Mouse (Mus musculus) forebrain, embryonic 11.5 days (tissue): ENCODE results near the gene Lpcat4. TPM values are rescaled to one million over a fixed set of nuclear protein-coding genes. Genes with fewer than 3 reads are reported as not detected.

Experiments
- ATAC-seq: fragments of 200-750 bp; cut with Nextera tagmentation; replicated peaks from 2 replicates; pipeline ENCODE4 v1.8.0; 2017; ENCODE audit warnings: moderate TSS enrichment; ENCODE audit not compliant: low FRiP score
- DNase-seq: peaks from one replicate; pipeline ENCODE4 v3.0.0-alpha.2; 2017; ENCODE audit warnings: low spot score
- H3K27ac ChIP-seq: fragments of 300-500 bp; sonication (generic); 2 replicates; pipeline ENCODE4 v1.5.1; 2014; ENCODE audit warnings: low read depth, low read length
- H3K27me3 ChIP-seq: fragments of 300-500 bp; sonication (generic); 2 replicates; pipeline ENCODE4 v1.6.1; 2014; ENCODE audit warnings: mild to moderate bottlenecking, low read length, mixed read lengths; ENCODE audit not compliant: control insufficient read depth, insufficient read depth
- H3K36me3 ChIP-seq: fragments of 300-500 bp; sonication (generic); 2 replicates; pipeline ENCODE4 v1.6.1; 2014; ENCODE audit warnings: mild to moderate bottlenecking, low read length, moderate library complexity, mixed read lengths; ENCODE audit not compliant: control insufficient read depth, insufficient read depth
- H3K4me1 ChIP-seq: fragments of 300-500 bp; sonication (generic); replicated peaks from 2 replicates; pipeline ENCODE4 v1.6.1; 2014; ENCODE audit warnings: low read length, mixed read lengths; ENCODE audit not compliant: control insufficient read depth, insufficient read depth
- H3K4me2 ChIP-seq: fragments of 300-500 bp; sonication (generic); 2 replicates; pipeline ENCODE4 v1.6.1; 2014; ENCODE audit warnings: low read depth, mild to moderate bottlenecking, low read length, moderate library complexity, mixed read lengths; ENCODE audit not compliant: severe bottlenecking
- H3K4me3 ChIP-seq: fragments of 300-500 bp; sonication (generic); 2 replicates; pipeline ENCODE4 v1.5.1; 2014; ENCODE audit warnings: low read depth, low read length
- H3K9ac ChIP-seq: fragments of 300-500 bp; sonication (generic); 2 replicates; pipeline ENCODE4 v1.6.1; 2014; ENCODE audit warnings: low read length
- H3K9me3 ChIP-seq: fragments of 300-500 bp; sonication (generic); 2 replicates; pipeline ENCODE4 v1.6.1; 2016; ENCODE audit warnings: low read length, mixed read lengths; ENCODE audit not compliant: control insufficient read depth
- WGBS: fragments of 180-500 bp; shearing (Covaris S2); extraction: QIAGEN DNeasy Blood & Tissue Kit; methylation state at CpG from one replicate; pipeline ENCODE4 v1.1.7; 2014; 5-methylcytosine and 5-hydroxymethylcytosine counted together
- polyA plus RNA-seq: library from polyadenylated mRNA; unstranded; fragments of >200 nt; fragmentation: Nextera tagmentation; extraction: Ambion mirVana; gene quantifications from 2 replicates; pipeline ENCODE4 v1.2.1, GENCODE M21; 2014

The Lpcat4 gene
- polyA plus RNA-seq, 1 experiment from 2014 or later, result 14.2 TPM

DNA sequence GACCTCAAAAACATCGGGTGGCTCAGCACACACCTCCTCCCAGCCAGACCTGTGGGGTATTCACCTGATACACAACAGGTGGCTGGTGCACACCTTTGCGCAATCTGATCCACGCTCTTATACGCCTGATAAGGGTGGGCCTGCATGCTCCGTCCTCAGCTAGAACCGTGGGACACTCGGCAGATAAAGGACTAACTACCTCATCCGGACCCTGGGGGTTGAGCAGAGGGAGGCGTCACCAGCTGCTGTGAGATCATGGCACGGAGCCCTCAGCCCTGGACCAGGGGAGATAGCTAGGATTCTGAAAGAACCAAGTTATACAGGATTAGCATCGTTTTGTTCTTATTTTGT lies 26.9 kb downstream of the Lpcat4 start, which contains the start of gene Gm21985:
Gm21985 (plus strand) TSS at position 73 of the 351 bp plus-strand sequence.
- Histone ChIP-seq H3K4me3 (peak within 1 kb of the TSS; percentile 73), H3K27ac (peak within 1 kb of the TSS; percentile 90), H3K9ac (peak within 1 kb of the TSS; percentile 72), H3K27me3 (no peaks in the 10 kb centered on the region), H3K9me3 (no peaks in the 10 kb centered on the region), H3K4me2 (peak within 1 kb of the TSS; percentile 88), H3K4me1 (0 out of 2 replicates have a peak, but pooled peaks cover 2% of the 10 kb centered on the region), H3K36me3 (no peaks in the 10 kb centered on the region)
- WGBS, result 2% methylated on average over 11 of the region's 11 CpGs
- ATAC-seq (peak; percentile 25), DNase-seq (peak; percentile 71)

DNA sequence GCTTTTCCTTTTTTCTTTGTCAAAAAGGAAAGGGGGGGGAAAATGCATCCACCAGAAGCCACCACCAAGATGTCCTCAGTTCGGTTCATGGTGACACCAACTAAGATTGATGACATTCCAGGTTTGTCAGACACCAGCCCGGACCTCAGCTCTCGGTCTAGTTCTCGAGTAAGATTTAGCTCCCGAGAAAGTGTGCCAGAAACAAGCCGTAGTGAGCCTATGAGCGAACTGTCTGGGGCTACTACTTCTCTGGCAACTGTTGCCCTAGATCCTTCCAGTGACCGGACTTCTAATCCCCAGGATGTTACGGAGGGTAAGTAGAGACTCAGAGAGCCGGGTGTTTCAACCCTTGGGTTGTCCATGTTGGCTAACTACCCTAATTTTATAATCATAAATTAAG lies 27.5 kb downstream of the Lpcat4 start:
- Histone ChIP-seq H3K9me3 (no peaks in the 10 kb centered on the region), H3K9ac (peak overlapping the region; percentile 17; the same call in 1 of the 2 replicates), H3K4me2 (peak overlapping the region; percentile 88), H3K36me3 (no peaks in the 10 kb centered on the region), H3K4me1 (0 out of 2 replicates have a peak, but pooled peaks cover 2% of the 10 kb centered on the region), H3K4me3 (peak overlapping the region; percentile 73), H3K27ac (no peak overlapping the region), H3K27me3 (no peaks in the 10 kb centered on the region)
- DNase-seq, result no peak
- 67% methylated on average over 10 of the region's 10 CpGs for WGBS
- ATAC-seq, result no peak

DNA sequence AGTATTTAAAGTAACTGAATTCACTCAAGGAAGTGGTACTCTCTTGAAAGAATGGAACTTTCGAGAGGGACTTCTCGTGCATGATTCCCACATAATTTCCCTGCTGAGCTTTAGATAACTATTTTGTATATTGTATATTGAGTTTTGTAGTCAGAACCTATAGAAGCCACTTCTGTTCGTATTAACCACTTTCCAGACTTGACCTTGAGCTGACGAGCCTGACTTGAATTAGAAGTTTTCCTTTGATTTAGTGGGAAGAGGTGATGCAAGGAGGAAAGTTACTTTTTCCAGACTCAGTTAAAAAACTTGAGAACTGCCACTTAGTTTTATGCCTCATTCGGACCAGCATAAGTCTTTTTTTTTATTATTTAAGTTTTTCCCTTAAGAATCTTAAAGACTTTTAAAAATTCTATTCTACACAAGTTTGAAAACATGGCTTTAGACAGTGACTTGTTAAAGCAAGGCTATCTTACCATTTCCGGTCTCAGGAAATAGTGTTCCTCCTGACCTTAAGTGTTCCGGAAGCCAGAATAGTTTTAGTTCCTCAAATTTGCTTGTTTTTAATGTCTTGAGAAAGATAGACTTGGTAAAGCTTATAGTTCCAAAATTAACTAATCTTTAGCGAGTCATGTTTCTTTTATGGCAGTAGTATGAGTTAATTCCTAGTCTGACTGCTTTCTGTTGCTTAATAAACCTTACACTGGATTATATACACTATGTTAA lies 28.4 kb downstream of the Lpcat4 start:
- ATAC-seq (no peak), DNase-seq (no peak)
- Histone ChIP-seq H3K4me3 (no peak overlapping the region), H3K27me3 (no peaks in the 10 kb centered on the region), H3K9me3 (no peaks in the 10 kb centered on the region), H3K4me1 (0 out of 2 replicates have a peak, but pooled peaks cover 2% of the 10 kb centered on the region), H3K9ac (no peak overlapping the region), H3K27ac (no peak overlapping the region), H3K4me2 (peak overlapping the region; percentile 18; the same call in 1 of the 2 replicates), H3K36me3 (no peaks in the 10 kb centered on the region)
- 84% methylated on average over 8 of the region's 8 CpGs for WGBS

GRCm38 (mm10) chr2:112270011-112270410 lies 30.7 kb downstream of the Lpcat4 start:
- ATAC-seq (no peak), DNase-seq (no peak)
- 0 out of 2 replicates have a peak, but pooled peaks cover 2% of the 10 kb centered on the region for H3K4me1 ChIP-seq
- H3K27ac ChIP-seq, result no peak overlapping the region
- no peak overlapping the region for H3K9ac ChIP-seq
- H3K4me3 ChIP-seq, result no peak overlapping the region
- no peaks in the 10 kb centered on the region for H3K9me3 ChIP-seq
- no peak overlapping the region for H3K4me2 ChIP-seq
- no peaks in the 10 kb centered on the region for H3K27me3 ChIP-seq
- WGBS, result 91% methylated on average over 2 of the region's 2 CpGs
- H3K36me3 ChIP-seq, result no peaks in the 10 kb centered on the region

DNA sequence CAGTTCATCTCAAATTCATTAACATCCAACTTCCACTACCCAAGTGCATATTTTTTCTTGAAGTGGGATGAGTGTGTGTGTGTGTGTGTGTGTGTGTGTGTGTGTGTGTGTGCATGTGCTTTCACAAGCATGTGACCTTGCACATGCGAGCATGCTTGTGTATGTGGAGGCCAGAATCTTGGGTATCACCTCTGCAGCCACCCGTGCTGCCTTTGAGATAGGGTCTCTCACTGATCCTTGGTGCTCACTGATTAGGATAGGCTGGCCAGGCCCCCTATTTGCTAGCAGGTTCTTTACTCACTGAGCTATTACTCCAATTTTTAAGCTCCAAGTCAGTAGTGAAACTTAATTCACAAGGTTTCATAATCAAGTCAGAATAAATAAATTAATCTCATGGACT lies 33.6 kb downstream of the Lpcat4 start:
- H3K4me3 ChIP-seq, result no peak overlapping the region
- DNase-seq, result no peak
- 87% methylated on average over 2 of the region's 2 CpGs for WGBS
- no peak for ATAC-seq
- no peaks in the 10 kb centered on the region for H3K36me3 ChIP-seq
- H3K9ac ChIP-seq, result no peak overlapping the region
- H3K27me3 ChIP-seq, result no peaks in the 10 kb centered on the region
- H3K9me3 ChIP-seq, result no peaks in the 10 kb centered on the region
- H3K4me1 ChIP-seq, result no peaks in the 10 kb centered on the region
- no peak overlapping the region for H3K4me2 ChIP-seq
- H3K27ac ChIP-seq, result no peak overlapping the region

GRCm38 (mm10) chr2:112273474-112273873 lies 34.2 kb downstream of the Lpcat4 start:
- Histone ChIP-seq H3K4me3 (no peak overlapping the region), H3K4me2 (no peak overlapping the region), H3K27me3 (no peaks in the 10 kb centered on the region), H3K4me1 (no peaks in the 10 kb centered on the region), H3K27ac (no peak overlapping the region), H3K9ac (no peak overlapping the region), H3K9me3 (no peaks in the 10 kb centered on the region), H3K36me3 (no peaks in the 10 kb centered on the region)
- no peak for DNase-seq
- WGBS, result 89% methylated on average over 6 of the region's 6 CpGs
- ATAC-seq, result no peak

DNA sequence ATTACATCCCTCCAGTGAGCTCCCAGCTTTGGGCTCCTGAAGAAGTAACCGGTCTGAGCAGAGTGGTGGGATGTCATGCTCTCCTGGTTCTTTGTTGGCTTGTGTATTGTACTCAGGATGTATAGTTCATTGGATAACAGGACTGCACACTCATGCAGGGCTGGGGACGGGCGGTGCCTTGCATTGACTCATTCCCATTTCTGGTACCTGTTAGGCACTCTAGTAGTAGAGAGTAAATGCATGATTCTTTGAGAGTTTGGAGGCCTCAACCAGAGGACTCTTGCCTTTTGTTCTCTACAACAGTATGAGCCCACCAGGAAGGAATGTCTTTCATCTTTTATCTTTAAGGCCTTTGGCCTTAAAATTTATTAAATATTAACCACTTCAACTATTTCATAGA lies 37.6 kb downstream of the Lpcat4 start:
- WGBS, result 91% methylated on average over 3 of the region's 3 CpGs

DNA sequence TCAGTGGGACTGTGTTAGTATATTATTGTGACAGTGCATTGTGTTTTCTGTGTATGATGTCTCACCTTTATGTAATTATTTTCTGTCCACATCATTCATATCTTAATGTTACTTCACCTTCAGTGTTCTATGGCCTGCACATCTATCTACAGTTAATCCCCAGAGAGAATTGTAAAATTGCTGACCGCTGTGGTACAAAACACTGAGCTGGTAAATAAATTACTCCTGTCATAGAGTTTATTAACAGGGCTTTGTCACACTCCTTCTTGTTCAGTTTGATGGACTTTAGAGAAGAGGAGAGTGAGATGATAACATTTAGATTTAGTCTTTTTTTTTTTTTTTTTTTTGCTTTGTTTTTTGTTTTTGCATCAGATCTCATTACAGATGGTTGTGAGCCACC lies 43.6 kb downstream of the Lpcat4 start:
- Histone ChIP-seq H3K27me3 (no peaks in the 10 kb centered on the region), H3K4me2 (no peak overlapping the region), H3K9me3 (no peaks in the 10 kb centered on the region), H3K36me3 (no peaks in the 10 kb centered on the region), H3K27ac (no peak overlapping the region), H3K9ac (no peak overlapping the region), H3K4me3 (no peak overlapping the region), H3K4me1 (no peaks in the 10 kb centered on the region)
- 100% methylated on average over 1 of the region's 1 CpGs for WGBS
- DNase-seq (no peak), ATAC-seq (no peak)

More for the DNA sequence above, 37.6 kb downstream of the Lpcat4 start:
- ATAC-seq, result no peak
- Histone ChIP-seq H3K27ac (no peak overlapping the region), H3K9ac (no peak overlapping the region), H3K9me3 (no peaks in the 10 kb centered on the region), H3K4me3 (no peak overlapping the region), H3K4me2 (no peak overlapping the region), H3K27me3 (no peaks in the 10 kb centered on the region), H3K4me1 (no peaks in the 10 kb centered on the region), H3K36me3 (no peaks in the 10 kb centered on the region)
- DNase-seq, result no peak
